Mouse (Mus musculus) hindbrain, embryonic 12.5 days (tissue): ENCODE measurements around the gene Fam196b. TPM values are rescaled to one million over a fixed set of nuclear protein-coding genes. Genes with fewer than 3 reads are reported as not detected.

Experiments used
- ATAC-seq: fragments of 200-750 bp; cut with Nextera tagmentation; 2 replicates; pipeline ENCODE4 v1.8.0; 2017; ENCODE audit warnings: moderate TSS enrichment; ENCODE audit not compliant: low FRiP score
- H3K27ac ChIP-seq: fragments of 300-500 bp; sonication (generic); 2 replicates; pipeline ENCODE4 v1.5.1; 2016; ENCODE audit warnings: mild to moderate bottlenecking
- H3K27me3 ChIP-seq: fragments of 300-500 bp; sonication (generic); 2 replicates; pipeline ENCODE4 v1.6.1; 2016; ENCODE audit warnings: mild to moderate bottlenecking
- H3K36me3 ChIP-seq: fragments of 300-500 bp; sonication (generic); 2 replicates; pipeline ENCODE4 v1.6.1; 2016; ENCODE audit warnings: mild to moderate bottlenecking
- H3K4me1 ChIP-seq: fragments of 300-500 bp; sonication (generic); 2 replicates; pipeline ENCODE4 v1.6.1; 2016
- H3K4me2 ChIP-seq: fragments of 300-500 bp; sonication (generic); replicated peaks from 2 replicates; pipeline ENCODE4 v1.6.1; 2016; ENCODE audit warnings: mild to moderate bottlenecking
- H3K4me3 ChIP-seq: fragments of 300-500 bp; sonication (generic); 2 replicates; pipeline ENCODE4 v1.5.1; 2016; ENCODE audit warnings: mild to moderate bottlenecking
- H3K9ac ChIP-seq: fragments of 300-500 bp; sonication (generic); 2 replicates; pipeline ENCODE4 v1.6.1; 2016; ENCODE audit warnings: mild to moderate bottlenecking, moderate library complexity
- H3K9me3 ChIP-seq: fragments of 300-500 bp; sonication (generic); replicated peaks from 2 replicates; pipeline ENCODE4 v1.6.1; 2016; ENCODE audit warnings: mild to moderate bottlenecking
- WGBS: fragments of 180-500 bp; shearing (Covaris S2); methylation state at CpG from one replicate; pipeline ENCODE4 v1.1.7; 2016; 5-methylcytosine and 5-hydroxymethylcytosine counted together
- polyA plus RNA-seq: library from polyadenylated mRNA; unstranded; fragments of >200 nt; fragmentation: Nextera tagmentation; extraction: Ambion mirVana; gene quantifications from 2 replicates; pipeline ENCODE4 v1.2.1, GENCODE M21; 2016

Fam196b gene
- polyA plus RNA-seq, 1 experiment from 2014 or later = 2.7 TPM

DNA sequence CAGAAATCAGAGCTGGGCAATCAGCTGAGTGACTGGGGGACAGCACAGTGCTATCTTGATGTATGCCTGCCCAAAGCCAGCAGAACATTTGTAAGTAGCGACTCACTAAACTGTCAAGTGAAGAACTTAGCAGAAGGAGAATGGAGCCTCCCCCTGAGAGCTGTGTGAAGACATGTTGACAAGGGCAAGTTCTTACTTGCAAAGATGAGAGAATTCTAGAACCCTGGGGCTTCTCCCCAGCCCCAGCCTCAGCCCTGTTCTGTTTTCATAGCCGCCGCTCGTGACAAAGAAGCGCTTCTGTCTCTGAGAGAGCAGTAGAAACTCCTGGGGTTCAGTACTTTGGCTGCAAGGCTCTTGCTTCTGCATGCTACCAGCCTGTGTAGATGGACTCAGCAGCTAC lies 25.1 kb downstream of the Fam196b start:
- WGBS = 65% methylated on average over 5 of the region's 5 CpGs
- H3K4me1 ChIP-seq = peaks cover 17% of the 10 kb centered on the region
- H3K9me3 ChIP-seq = no peaks in the 10 kb centered on the region
- H3K4me3 ChIP-seq = no peak overlapping the region
- no peak for ATAC-seq
- no peak overlapping the region for H3K4me2 ChIP-seq
- no peaks in the 10 kb centered on the region for H3K27me3 ChIP-seq
- no peaks in the 10 kb centered on the region for H3K36me3 ChIP-seq
- no peak overlapping the region for H3K9ac ChIP-seq
- H3K27ac ChIP-seq = no peak overlapping the region

DNA sequence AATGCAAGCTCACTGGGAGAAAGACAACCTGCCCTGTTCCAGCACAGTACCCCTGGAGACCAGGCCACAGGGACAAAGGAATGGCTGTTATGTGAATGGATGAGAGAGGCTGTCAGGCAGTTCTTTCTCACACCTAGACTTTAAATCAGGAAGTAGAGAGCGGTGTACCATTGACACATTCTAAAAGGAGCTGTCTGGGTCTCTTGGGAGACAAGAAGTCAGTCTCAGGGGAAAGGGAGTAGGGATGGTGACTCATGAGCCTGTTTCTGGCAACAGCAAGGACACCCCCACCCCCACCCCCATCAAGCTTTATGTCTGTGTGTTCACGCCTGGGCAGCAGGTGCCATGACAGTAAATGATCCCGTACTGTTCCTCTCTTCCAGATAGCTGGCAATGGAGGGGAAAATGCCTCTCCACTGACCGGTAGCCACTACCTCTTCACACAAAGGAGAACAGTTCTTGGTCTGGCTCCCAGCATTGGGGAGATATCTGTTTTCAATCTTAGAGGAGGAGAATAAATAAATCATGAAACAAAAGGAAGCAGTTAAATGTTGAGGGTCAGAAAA lies 29.2 kb downstream of the Fam196b start:
- H3K27ac ChIP-seq = 0 out of 2 replicates have a peak overlapping the region, but pooled peaks have one; percentile 2
- no peaks in the 10 kb centered on the region for H3K27me3 ChIP-seq
- no peaks in the 10 kb centered on the region for H3K9me3 ChIP-seq
- H3K4me2 ChIP-seq = no peak overlapping the region
- H3K9ac ChIP-seq = no peak overlapping the region
- H3K4me3 ChIP-seq = no peak overlapping the region
- ATAC-seq = no peak
- no peaks in the 10 kb centered on the region for H3K36me3 ChIP-seq
- 63% methylated on average over 4 of the region's 4 CpGs for WGBS
- peaks cover 23% of the 10 kb centered on the region for H3K4me1 ChIP-seq

DNA sequence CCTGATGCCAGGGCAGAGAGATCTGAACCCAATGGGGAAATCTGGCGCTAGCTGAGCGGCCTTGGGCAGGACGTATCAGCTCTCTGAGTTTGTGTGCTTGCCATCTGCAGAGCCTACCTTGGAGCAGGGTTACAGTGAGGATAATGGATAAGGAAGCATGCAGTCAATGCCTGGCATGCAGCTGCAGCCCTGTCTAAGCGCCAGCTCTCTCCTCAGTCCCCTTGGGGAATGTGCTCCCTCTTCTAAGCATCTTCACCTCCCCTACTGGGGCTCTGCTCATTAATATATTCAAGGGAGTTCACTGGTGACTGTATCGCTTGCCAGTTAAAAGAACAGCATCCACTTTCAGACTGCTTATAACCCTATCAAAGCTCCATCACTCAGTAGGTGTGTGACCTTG lies 29.7 kb downstream of the Fam196b start:
- H3K9ac ChIP-seq = no peak overlapping the region
- H3K9me3 ChIP-seq = no peaks in the 10 kb centered on the region
- peaks cover 24% of the 10 kb centered on the region for H3K4me1 ChIP-seq
- 53% methylated on average over 5 of the region's 5 CpGs for WGBS
- H3K4me2 ChIP-seq = no peak overlapping the region
- no peaks in the 10 kb centered on the region for H3K27me3 ChIP-seq
- peak; percentile 62; the same call in 1 of the 2 replicates for ATAC-seq
- H3K4me3 ChIP-seq = no peak overlapping the region
- H3K36me3 ChIP-seq = no peaks in the 10 kb centered on the region
- 0 out of 2 replicates have a peak overlapping the region, but pooled peaks have one; percentile 2 for H3K27ac ChIP-seq

DNA sequence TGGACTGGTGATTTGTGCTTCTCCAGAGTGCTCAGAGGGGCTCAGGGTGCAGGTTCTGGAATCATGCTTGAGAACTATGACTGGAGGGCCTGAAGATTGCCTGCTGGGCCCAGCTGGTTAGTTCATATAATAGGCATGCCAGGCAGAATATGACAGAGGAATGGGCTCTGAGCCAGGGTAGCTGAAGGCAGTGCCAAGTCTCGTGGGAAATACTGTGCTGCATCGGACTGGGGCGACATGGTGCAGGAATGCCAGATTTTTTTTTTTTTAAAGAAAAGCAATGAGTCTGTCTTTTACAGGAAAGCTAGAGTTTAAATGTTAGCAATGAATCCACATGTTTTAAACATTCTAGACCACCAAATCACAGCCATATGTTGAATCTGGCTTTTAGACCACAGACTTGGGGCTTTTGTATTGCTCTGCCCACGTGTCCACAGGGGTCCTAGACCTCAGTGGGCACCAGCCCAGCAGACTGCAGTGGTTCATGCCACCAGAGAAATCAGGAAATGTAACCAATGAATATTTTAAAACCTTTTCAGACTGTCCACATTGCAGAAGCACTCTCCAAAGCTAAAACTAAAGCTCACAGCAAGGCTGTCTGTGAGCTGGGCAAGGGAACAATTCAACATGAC lies 33.8 kb downstream of the Fam196b start:
- peak; percentile 43 for ATAC-seq
- Histone ChIP-seq H3K27ac (no peak overlapping the region), H3K4me2 (no peak overlapping the region), H3K27me3 (no peaks in the 10 kb centered on the region), H3K9me3 (no peaks in the 10 kb centered on the region), H3K9ac (no peak overlapping the region), H3K4me3 (no peak overlapping the region), H3K4me1 (peaks cover 18% of the 10 kb centered on the region), H3K36me3 (no peaks in the 10 kb centered on the region)
- WGBS = 49% methylated on average over 4 of the region's 4 CpGs

DNA sequence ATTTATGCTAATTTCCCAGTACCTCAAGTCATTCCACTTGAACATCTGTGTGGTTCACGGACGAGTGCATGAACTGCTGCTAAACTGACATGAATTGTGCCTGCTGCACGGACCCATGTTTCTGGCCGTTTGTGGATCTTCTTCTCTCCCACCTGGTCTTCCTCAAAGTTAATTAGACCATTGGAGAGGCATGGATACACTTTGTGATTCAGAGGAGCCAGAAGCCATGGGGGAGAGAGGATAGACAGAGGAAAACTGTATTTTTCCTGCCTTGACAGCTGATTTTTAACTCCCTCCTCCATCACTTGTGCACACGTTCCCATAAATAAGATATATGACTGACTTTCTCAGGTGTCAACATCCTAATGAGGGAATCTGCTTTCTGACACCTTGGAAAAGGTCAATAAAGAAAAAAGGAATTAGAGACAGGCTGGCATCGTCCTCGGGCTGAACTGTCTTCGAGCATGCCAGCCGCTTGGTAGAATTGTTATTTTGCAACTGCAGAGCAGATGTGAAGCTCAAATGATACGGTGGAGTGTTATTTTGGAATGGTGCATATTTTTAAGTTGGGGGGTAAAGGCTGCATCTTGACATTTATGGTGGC lies 34.9 kb downstream of the Fam196b start:
- H3K27ac ChIP-seq = no peak overlapping the region
- no peaks in the 10 kb centered on the region for H3K36me3 ChIP-seq
- 85% methylated on average over 10 of the region's 10 CpGs for WGBS
- ATAC-seq = no peak
- peaks cover 8% of the 10 kb centered on the region for H3K4me1 ChIP-seq
- H3K4me2 ChIP-seq = no peak overlapping the region
- H3K9me3 ChIP-seq = no peaks in the 10 kb centered on the region
- H3K27me3 ChIP-seq = no peaks in the 10 kb centered on the region
- H3K9ac ChIP-seq = no peak overlapping the region
- H3K4me3 ChIP-seq = no peak overlapping the region

DNA sequence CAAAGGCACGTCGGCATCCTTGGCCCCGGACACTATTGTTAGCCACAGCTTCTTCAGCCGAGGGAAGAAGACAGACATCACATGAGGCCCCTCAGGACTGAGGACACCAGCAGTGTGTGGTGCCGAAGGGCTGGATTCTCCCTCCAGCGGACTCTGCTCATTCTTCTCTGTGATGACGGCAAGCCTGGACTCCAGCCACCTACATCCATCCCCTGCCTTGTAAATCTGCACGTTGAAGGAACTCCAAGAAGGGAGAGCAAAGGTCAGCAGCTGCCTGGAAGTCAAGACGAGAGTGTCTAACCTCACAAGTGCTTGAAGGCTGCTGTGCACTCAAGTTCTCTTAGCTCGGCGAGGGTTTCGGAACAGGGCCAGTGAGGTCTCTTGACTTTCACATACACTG lies 40.8 kb downstream of the Fam196b start:
- ATAC-seq = no peak
- peaks cover 8% of the 10 kb centered on the region; the same call in 1 of the 2 replicates for H3K4me1 ChIP-seq
- H3K27me3 ChIP-seq = no peaks in the 10 kb centered on the region
- H3K36me3 ChIP-seq = no peaks in the 10 kb centered on the region
- no peaks in the 10 kb centered on the region for H3K9me3 ChIP-seq
- 61% methylated on average over 12 of the region's 12 CpGs for WGBS
- no peak overlapping the region for H3K4me2 ChIP-seq
- no peak overlapping the region for H3K9ac ChIP-seq
- no peak overlapping the region for H3K27ac ChIP-seq
- no peak overlapping the region for H3K4me3 ChIP-seq

DNA sequence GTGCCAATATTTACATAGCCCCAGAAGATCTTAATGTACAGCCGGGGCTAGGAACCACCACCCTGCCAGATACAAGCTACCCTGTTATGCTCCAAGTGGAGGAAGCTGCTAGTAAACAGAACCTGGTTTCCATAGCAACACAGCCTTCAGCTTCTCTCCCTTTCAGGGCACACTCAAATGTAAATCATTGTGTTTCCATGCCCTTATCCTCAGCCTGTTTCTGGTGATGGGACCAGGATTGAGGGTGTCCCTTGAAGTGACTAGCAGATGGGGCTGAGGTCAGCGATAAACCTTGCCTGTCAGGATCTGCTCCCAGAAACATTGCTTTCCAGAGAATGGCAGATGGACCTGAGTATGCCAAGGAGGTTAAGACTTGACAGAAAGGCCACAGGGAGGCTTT lies 41.5 kb downstream of the Fam196b start:
- 42% methylated on average over 2 of the region's 2 CpGs for WGBS
- H3K27me3 ChIP-seq = no peaks in the 10 kb centered on the region
- ATAC-seq = no peak
- no peak overlapping the region for H3K9ac ChIP-seq
- H3K4me3 ChIP-seq = no peak overlapping the region
- no peak overlapping the region for H3K4me2 ChIP-seq
- H3K27ac ChIP-seq = no peak overlapping the region
- no peaks in the 10 kb centered on the region for H3K9me3 ChIP-seq
- H3K4me1 ChIP-seq = peaks cover 8% of the 10 kb centered on the region; the same call in 1 of the 2 replicates
- no peaks in the 10 kb centered on the region for H3K36me3 ChIP-seq

DNA sequence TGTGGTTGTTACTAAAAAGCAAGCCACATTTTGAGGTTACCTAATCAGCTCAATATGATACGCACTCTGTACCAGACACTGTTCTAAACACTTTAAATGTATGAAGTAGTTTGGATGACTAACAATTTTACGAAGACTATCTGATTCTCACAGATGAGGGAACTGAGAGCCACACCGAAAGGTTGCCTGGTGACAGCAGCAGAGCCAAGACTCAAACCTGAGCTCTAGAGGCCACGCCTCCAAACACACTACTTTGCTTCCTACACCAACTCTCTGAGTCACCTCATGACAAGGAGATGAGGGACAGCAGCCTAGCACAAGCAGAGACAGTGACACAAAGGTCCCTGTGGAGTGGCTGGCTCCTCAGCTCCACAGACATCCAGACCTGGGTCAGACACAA lies 57.6 kb downstream of the Fam196b start:
- WGBS = 89% methylated on average over 4 of the region's 4 CpGs

DNA sequence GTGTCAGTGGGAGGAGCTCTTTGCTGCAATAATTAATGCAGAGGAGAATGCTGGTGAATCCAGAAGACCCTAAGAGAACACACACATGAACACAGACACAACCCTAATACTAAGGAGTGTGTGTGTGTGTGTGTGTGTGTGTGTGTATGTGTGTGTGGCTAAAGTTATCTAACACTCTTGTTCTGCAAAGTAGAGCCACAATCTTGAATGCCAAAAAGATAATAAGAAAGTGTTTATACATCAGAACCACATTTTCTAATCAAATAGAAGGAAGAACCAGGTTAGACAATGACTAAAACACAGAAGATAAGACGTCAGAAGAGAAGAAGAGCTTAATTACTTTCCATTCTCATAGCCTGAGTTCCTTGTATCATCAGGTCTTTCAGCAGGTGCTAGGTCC lies 60.9 kb downstream of the Fam196b start:
- Histone ChIP-seq H3K36me3 (no peaks in the 10 kb centered on the region), H3K4me2 (no peak overlapping the region), H3K27me3 (no peaks in the 10 kb centered on the region), H3K27ac (no peak overlapping the region), H3K4me3 (no peak overlapping the region), H3K4me1 (0 out of 2 replicates have a peak, but pooled peaks cover 4% of the 10 kb centered on the region), H3K9ac (no peak overlapping the region), H3K9me3 (no peaks in the 10 kb centered on the region)
- WGBS = 88% methylated on average over 1 of the region's 1 CpGs
- no peak for ATAC-seq

More for the DNA sequence above, 57.6 kb downstream of the Fam196b start:
- Histone ChIP-seq H3K4me1 (0 out of 2 replicates have a peak, but pooled peaks cover 4% of the 10 kb centered on the region), H3K4me2 (no peak overlapping the region), H3K36me3 (no peaks in the 10 kb centered on the region), H3K27ac (no peak overlapping the region), H3K4me3 (no peak overlapping the region), H3K27me3 (no peaks in the 10 kb centered on the region), H3K9ac (no peak overlapping the region), H3K9me3 (no peaks in the 10 kb centered on the region)
- ATAC-seq = no peak

DNA sequence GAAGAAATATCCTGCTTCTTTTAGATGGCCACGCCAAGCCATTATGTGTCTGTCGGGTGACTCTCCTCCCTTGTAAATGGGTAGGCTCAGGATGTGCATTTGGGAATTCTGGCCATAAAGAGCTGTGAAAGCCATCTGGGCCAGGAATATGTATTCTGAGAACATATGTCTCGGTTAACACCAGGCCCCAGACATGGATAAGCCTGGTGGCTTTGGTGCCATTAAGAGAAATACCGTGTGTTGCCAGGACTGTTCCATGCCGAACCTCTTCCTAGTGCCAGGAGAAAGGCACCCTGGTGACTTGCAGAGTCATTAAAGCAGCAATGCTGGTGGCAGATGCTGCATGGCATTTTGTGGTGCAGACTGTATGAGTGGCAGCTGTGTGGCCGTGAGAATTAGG lies 63.0 kb downstream of the Fam196b start:
- no peak overlapping the region for H3K27ac ChIP-seq
- WGBS = 70% methylated on average over 6 of the region's 6 CpGs
- no peak for ATAC-seq

DNA sequence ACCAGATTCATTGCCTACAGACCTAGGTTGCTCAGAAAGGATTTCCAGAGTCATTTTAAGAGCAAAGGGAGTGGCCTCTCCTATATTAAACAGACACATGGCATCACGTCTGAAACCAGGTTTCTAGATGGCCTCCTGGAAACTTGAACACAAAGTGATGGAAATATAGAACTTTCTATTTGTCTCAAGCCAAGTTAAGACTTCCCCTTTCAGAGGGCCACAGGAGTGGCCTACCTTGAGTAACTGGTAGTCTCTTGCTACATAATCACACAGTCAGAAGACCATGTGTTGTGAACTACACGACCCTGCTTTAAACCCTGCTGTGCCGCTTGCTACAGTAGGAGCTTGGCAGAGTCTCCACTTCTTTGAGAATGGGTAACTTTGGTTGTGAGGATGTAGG lies 68.9 kb downstream of the Fam196b start:
- H3K4me1 ChIP-seq = peaks cover 3% of the 10 kb centered on the region; the same call in 1 of the 2 replicates
- no peaks in the 10 kb centered on the region for H3K9me3 ChIP-seq
- H3K27ac ChIP-seq = no peak overlapping the region
- H3K4me3 ChIP-seq = no peak overlapping the region
- no peak for ATAC-seq
- WGBS = 94% methylated on average over 3 of the region's 3 CpGs
- no peak overlapping the region for H3K9ac ChIP-seq
- H3K4me2 ChIP-seq = no peak overlapping the region
- no peaks in the 10 kb centered on the region for H3K36me3 ChIP-seq
- no peaks in the 10 kb centered on the region for H3K27me3 ChIP-seq

More for the DNA sequence above, 63.0 kb downstream of the Fam196b start:
- H3K27me3 ChIP-seq = no peaks in the 10 kb centered on the region
- H3K4me1 ChIP-seq = 0 out of 2 replicates have a peak, but pooled peaks cover 4% of the 10 kb centered on the region
- H3K4me2 ChIP-seq = no peak overlapping the region
- no peak overlapping the region for H3K4me3 ChIP-seq
- no peaks in the 10 kb centered on the region for H3K36me3 ChIP-seq
- H3K9ac ChIP-seq = no peak overlapping the region
- H3K9me3 ChIP-seq = no peaks in the 10 kb centered on the region

DNA sequence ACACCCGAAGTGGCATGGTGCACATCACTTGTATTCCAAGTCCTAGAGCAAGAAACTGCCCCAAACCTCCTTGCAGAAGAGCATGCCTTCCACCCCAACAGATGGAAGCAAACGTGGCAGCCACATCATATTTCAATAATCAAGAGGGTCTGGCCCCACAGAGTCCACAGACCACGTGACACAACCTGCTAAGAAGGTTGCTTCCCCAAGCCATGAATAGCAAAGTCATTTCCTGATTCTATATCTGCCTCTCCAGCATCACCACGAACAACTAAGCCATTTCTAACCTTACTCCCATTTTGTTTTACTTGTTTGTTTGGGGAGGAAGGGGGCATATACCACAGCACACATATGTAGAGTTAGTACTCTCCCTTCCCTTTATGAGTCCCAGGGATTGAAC lies 69.6 kb downstream of the Fam196b start:
- Histone ChIP-seq H3K9me3 (no peaks in the 10 kb centered on the region), H3K9ac (no peak overlapping the region), H3K27me3 (no peaks in the 10 kb centered on the region), H3K4me2 (no peak overlapping the region), H3K4me1 (peaks cover 3% of the 10 kb centered on the region; the same call in 1 of the 2 replicates), H3K36me3 (no peaks in the 10 kb centered on the region), H3K4me3 (no peak overlapping the region), H3K27ac (no peak overlapping the region)
- WGBS = 72% methylated on average over 4 of the region's 4 CpGs
- no peak for ATAC-seq
